Mouse (Mus musculus): Measurements from ENCODE around the gene Zfp618. TPM values are rescaled to one million over a fixed set of nuclear protein-coding genes. Genes with fewer than 3 reads are reported as not detected.

Gene Zfp618
- polyA plus RNA-seq, 1 experiment: 1.5 TPM

- no peak for DNase-seq
- no peak for TF ChIP-seq CTCF (IDR thresholded peaks at IDR 0.05; ENCODE audit: insufficient read depth, low read length)
- TF ChIP-seq POLR2A (IDR thresholded peaks at IDR 0.05; ENCODE audit: borderline replicate concordance, extremely low read depth, low read depth, low read length): no peak
- 29% methylated on average over 5 of the region's 5 CpGs for WGBS
- Histone ChIP-seq H3K4me1 (ENCODE audit: control insufficient read depth, insufficient read depth, low read length) (no peaks in the 10 kb centered on the region; the same call in 1 of the 2 replicates), H3K4me3 (replicated peaks; ENCODE audit: extremely low read depth, low read depth, low read length) (no peak overlapping the region)
These were observed 33.1 kb downstream of the Zfp618 start for GRCm38 (mm10) chr4:62998431-62998835.

GRCm38 (mm10) chr4:62998908-62999307 lies 33.5 kb downstream of the Zfp618 start:
- WGBS: 38% methylated on average over 6 of the region's 6 CpGs
- TF ChIP-seq CTCF (IDR thresholded peaks at IDR 0.05; ENCODE audit: insufficient read depth, low read length): no peak
- no peak for DNase-seq
- no peak overlapping the region for H3K4me3 ChIP-seq (replicated peaks; ENCODE audit: extremely low read depth, low read depth, low read length)
- no peaks in the 10 kb centered on the region; the same call in 1 of the 2 replicates for H3K4me1 ChIP-seq (ENCODE audit: control insufficient read depth, insufficient read depth, low read length)

GRCm38 (mm10) chr4:62999321-62999720 lies 33.9 kb downstream of the Zfp618 start:
- DNase-seq: no peak
- TF ChIP-seq CTCF (IDR thresholded peaks at IDR 0.05; ENCODE audit: insufficient read depth, low read length): no peak
- TF ChIP-seq POLR2A (IDR thresholded peaks at IDR 0.05; ENCODE audit: borderline replicate concordance, extremely low read depth, low read depth, low read length): no peak
- 77% methylated on average over 4 of the region's 4 CpGs for WGBS
- Histone ChIP-seq H3K4me1 (ENCODE audit: control insufficient read depth, insufficient read depth, low read length) (no peaks in the 10 kb centered on the region; the same call in 1 of the 2 replicates), H3K4me3 (replicated peaks; ENCODE audit: extremely low read depth, low read depth, low read length) (no peak overlapping the region)

DNA sequence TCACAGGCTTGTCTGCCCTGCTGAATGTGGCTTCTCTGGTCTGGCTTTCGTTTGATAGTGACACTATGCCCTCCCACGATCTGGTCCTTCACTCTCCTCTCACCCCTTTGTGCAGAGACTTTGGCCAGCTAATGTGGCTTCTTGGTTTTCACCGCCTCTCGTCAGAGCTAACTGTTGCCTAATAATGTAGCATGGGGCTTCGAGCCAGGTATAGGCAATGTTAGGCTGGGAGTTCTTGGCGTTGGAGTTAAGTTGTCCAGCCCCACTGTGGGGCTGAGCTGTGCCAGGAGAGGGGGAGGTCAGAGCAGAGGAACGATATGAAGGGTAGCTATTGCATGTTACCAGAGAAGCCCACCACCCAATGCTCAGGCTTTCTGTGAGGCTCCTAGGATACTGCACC lies 34.5 kb downstream of the Zfp618 start:
- Histone ChIP-seq H3K4me1 (ENCODE audit: control insufficient read depth, insufficient read depth, low read length) (no peaks in the 10 kb centered on the region; the same call in 1 of the 2 replicates), H3K4me3 (replicated peaks; ENCODE audit: extremely low read depth, low read depth, low read length) (no peak overlapping the region)
- WGBS: 74% methylated on average over 7 of the region's 7 CpGs
- TF ChIP-seq POLR2A (IDR thresholded peaks at IDR 0.05; ENCODE audit: borderline replicate concordance, extremely low read depth, low read depth, low read length) (no peak), CTCF (IDR thresholded peaks at IDR 0.05; ENCODE audit: insufficient read depth, low read length) (no peak)
- DNase-seq: no peak

DNA sequence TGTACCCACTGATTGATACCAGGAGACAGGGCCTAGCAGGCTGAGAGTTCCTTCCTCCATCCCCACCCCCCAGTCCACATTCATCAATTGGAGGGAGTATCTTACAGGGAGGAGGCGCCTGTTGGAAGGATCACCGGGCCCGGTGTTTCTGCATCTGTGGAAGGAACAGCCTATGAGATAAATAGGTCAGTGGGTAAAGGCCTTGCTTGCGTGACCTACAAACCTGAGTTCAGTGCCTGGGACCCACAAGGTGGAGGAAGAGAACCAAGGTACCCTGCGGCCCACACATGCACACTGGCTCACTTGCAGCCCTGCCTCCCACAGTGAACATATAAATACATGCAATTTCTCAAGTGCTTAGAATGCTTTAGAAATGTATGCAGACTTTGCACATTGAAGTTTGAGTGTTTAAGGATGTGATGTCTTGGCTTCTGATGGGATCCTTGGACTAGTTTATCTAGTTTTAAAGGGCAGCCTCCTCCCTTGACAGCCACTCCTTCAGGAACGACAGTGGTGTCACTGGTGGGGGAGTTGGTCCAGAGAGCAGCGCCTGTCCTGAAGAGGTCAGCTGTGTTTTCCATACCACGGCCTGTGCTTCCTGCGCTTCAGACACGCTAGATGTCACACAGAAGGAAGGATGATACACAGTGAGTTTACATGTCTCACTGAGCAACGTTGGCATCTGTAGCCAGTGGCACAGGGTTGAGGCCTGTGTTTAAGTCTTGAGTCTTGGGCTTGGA lies 35.1 kb downstream of the Zfp618 start:
- DNase-seq: no peak
- no peak for TF ChIP-seq POLR2A (IDR thresholded peaks at IDR 0.05; ENCODE audit: borderline replicate concordance, extremely low read depth, low read depth, low read length)
- TF ChIP-seq CTCF (IDR thresholded peaks at IDR 0.05; ENCODE audit: insufficient read depth, low read length): no peak
- Histone ChIP-seq H3K4me3 (replicated peaks; ENCODE audit: extremely low read depth, low read depth, low read length) (no peak overlapping the region), H3K4me1 (ENCODE audit: control insufficient read depth, insufficient read depth, low read length) (no peaks in the 10 kb centered on the region; the same call in 1 of the 2 replicates)
- 82% methylated on average over 11 of the region's 11 CpGs for WGBS

- DNase-seq: no peak
- no peak overlapping the region for H3K4me3 ChIP-seq (replicated peaks; ENCODE audit: extremely low read depth, low read depth, low read length)
- 84% methylated on average over 1 of the region's 1 CpGs for WGBS
- TF ChIP-seq CTCF (IDR thresholded peaks at IDR 0.05; ENCODE audit: insufficient read depth, low read length) (no peak), POLR2A (IDR thresholded peaks at IDR 0.05; ENCODE audit: borderline replicate concordance, extremely low read depth, low read depth, low read length) (no peak)
- H3K4me1 ChIP-seq (ENCODE audit: control insufficient read depth, insufficient read depth, low read length): no peaks in the 10 kb centered on the region; the same call in 1 of the 2 replicates
These were observed 37.0 kb downstream of the Zfp618 start for GRCm38 (mm10) chr4:63002386-63002785.

GRCm38 (mm10) chr4:63004519-63004918 lies 39.1 kb downstream of the Zfp618 start:
- DNase-seq: no peak
- 91% methylated on average over 11 of the region's 11 CpGs for WGBS
- TF ChIP-seq POLR2A (IDR thresholded peaks at IDR 0.05; ENCODE audit: borderline replicate concordance, extremely low read depth, low read depth, low read length) (no peak), CTCF (IDR thresholded peaks at IDR 0.05; ENCODE audit: insufficient read depth, low read length) (no peak)
- H3K4me3 ChIP-seq (replicated peaks; ENCODE audit: extremely low read depth, low read depth, low read length): no peak overlapping the region
- H3K4me1 ChIP-seq (ENCODE audit: control insufficient read depth, insufficient read depth, low read length): no peaks in the 10 kb centered on the region; the same call in 1 of the 2 replicates

GRCm38 (mm10) chr4:63005446-63006185 lies 40.2 kb downstream of the Zfp618 start:
- no peaks in the 10 kb centered on the region for H3K4me1 ChIP-seq (ENCODE audit: control insufficient read depth, insufficient read depth, low read length)
- TF ChIP-seq POLR2A (IDR thresholded peaks at IDR 0.05; ENCODE audit: borderline replicate concordance, extremely low read depth, low read depth, low read length) (no peak), CTCF (IDR thresholded peaks at IDR 0.05; ENCODE audit: insufficient read depth, low read length) (no peak)
- 55% methylated on average over 10 of the region's 10 CpGs for WGBS
- DNase-seq: no peak
- H3K4me3 ChIP-seq (replicated peaks; ENCODE audit: extremely low read depth, low read depth, low read length): no peak overlapping the region

GRCm38 (mm10) chr4:63006198-63007155 lies 41.1 kb downstream of the Zfp618 start:
- Histone ChIP-seq H3K4me3 (replicated peaks; ENCODE audit: extremely low read depth, low read depth, low read length) (no peak overlapping the region), H3K4me1 (ENCODE audit: control insufficient read depth, insufficient read depth, low read length) (no peaks in the 10 kb centered on the region)
- WGBS: 72% methylated on average over 7 of the region's 7 CpGs
- DNase-seq: no peak
- TF ChIP-seq POLR2A (IDR thresholded peaks at IDR 0.05; ENCODE audit: borderline replicate concordance, extremely low read depth, low read depth, low read length) (no peak), CTCF (IDR thresholded peaks at IDR 0.05; ENCODE audit: insufficient read depth, low read length) (no peak)
